Mouse (Mus musculus) ES-Bruce4 (cell line): ENCODE data around the gene Sertad4.

Experiments
- CTCF ChIP-seq: IDR thresholded peaks from one replicate; pipeline ENCODE4 v1.8.1; 2011; ENCODE audit warnings: low read depth, low read length
- EP300 ChIP-seq: IDR thresholded peaks from 2 replicates; pipeline ENCODE4 v1.6.1; 2011; ENCODE audit warnings: low read depth, low read length; ENCODE audit not compliant: insufficient read depth
- POLR2A ChIP-seq: IDR thresholded peaks from one replicate; pipeline ENCODE4 v1.8.1; 2011; ENCODE audit warnings: low read length; ENCODE audit not compliant: insufficient read depth

GRCm38 (mm10) chr1:192847254-192847653 lies 8.3 kb downstream of the Sertad4 start:
- TF ChIP-seq CTCF, result no peak
- TF ChIP-seq POLR2A, result no peak
- TF ChIP-seq EP300, result no peak
